In genomic region chr17:28204052-28204720, GRCm38 (mm10) we compare ENCODE assay signal across 10 mouse cellular contexts. TPM values are rescaled to one million over a fixed set of nuclear protein-coding genes. Genes with fewer than 3 reads are reported as not detected.
A peak's percentile ranks its signal among the peaks of the same experiment; 100 is the strongest.
DNase-seq lines count a peak whose midpoint lies in the region; ATAC-seq and TF ChIP-seq lines count a peak whose summit lies in the region.
"Had no signal": no experiment of that assay in that cellular context is flagged by ENCODE, and none has a peak within 500 bp of the region (broad histone marks: within the 10 kb centered on the region; RNA-seq: fewer than 3 reads in every experiment).

No protein-coding gene starts in this region.

- dilution Hi-C loops in CH12.LX (cut with MboI; ENCODE audit: extremely low pct_ligation_motif_present, extremely low pct_unique_long_range_greater_than_20kb, low sequenced_read_pairs) = no loop called here

- 0 out of 2 replicates have a peak, but pooled peaks cover 3% of the 10 kb centered on the region for H3K36me3 ChIP-seq in hindbrain, embryonic 11.5 days (ENCODE audit: control insufficient read depth, insufficient read depth, low read length)
- H3K36me3 ChIP-seq in hindbrain, embryonic 13.5 days = peaks cover 62% of the 10 kb centered on the region
- H3K36me3 ChIP-seq in CH12.LX (replicated peaks in 1 of 2; ENCODE audit: control insufficient read depth in 1 of 2, insufficient read depth in 1 of 2, low read length in 1 of 2) = peaks cover 24 to 34% of the 10 kb centered on the region in 2 experiments
- no peaks in the 10 kb centered on the region for H3K36me3 ChIP-seq in forebrain, embryonic 11.5 days (ENCODE audit: control insufficient read depth, insufficient read depth, low read length)
- peaks cover 12% of the 10 kb centered on the region; the same call in 1 of the 2 replicates for H3K36me3 ChIP-seq in liver, embryonic 13.5 days

- peak; percentile 33; the same call in 1 of the 2 replicates for ATAC-seq in hindbrain, embryonic 11.5 days (ENCODE audit: low FRiP score)
- no peak for ATAC-seq in hindbrain, embryonic 13.5 days (ENCODE audit: low FRiP score)
- ATAC-seq in forebrain, embryonic 11.5 days (replicated peaks; ENCODE audit: low FRiP score) = no peak; the same call in 1 of the 2 replicates
- no peak for ATAC-seq in liver, embryonic 13.5 days (ENCODE audit: low read depth)

- 39% methylated on average over 14 of the region's 14 CpGs for WGBS in hindbrain, embryonic 11.5 days
- WGBS in hindbrain, embryonic 13.5 days = 41% methylated on average over 14 of the region's 14 CpGs
- 37% methylated on average over 14 of the region's 14 CpGs for WGBS in bone marrow, adult 2 months
- 32% methylated on average over 14 of the region's 14 CpGs for WGBS in forebrain, embryonic 11.5 days
- 27% methylated on average over 14 of the region's 14 CpGs for WGBS in liver, embryonic 13.5 days (ENCODE audit: insufficient replicate concordance)

- in situ Hi-C loops in CH12.LX (cut with MboI; ENCODE audit: low pct_ligation_motif_present, low pct_unique_long_range_greater_than_20kb, low sequenced_read_pairs) = loop anchor here (25.0 kb wide), 1 partner anchor 308 kb away; the partner anchor contains the start of gene Fkbp5

- TF ChIP-seq CTCF in CH12.LX (conservative IDR thresholded peaks at IDR 0.05 in 1 of 2, IDR thresholded peaks at IDR 0.05 in 1 of 2; ENCODE audit: low read depth in 2 of 2, low read length in 2 of 2) = peak; percentile 76 to 86
- peak; percentile 99 for TF ChIP-seq CTCF in bone marrow, adult 2 months (IDR thresholded peaks at IDR 0.05; ENCODE audit: control insufficient read depth, insufficient read depth, low read length)

- TF ChIP-seq RAD21 in CH12.LX (IDR thresholded peaks at IDR 0.05; ENCODE audit: low read depth, low read length) = peak; percentile 73

- no peak for TF ChIP-seq POLR2A in CH12.LX (IDR thresholded peaks at IDR 0.05; ENCODE audit: low read depth, low read length)
- 0 out of 2 replicates have a peak, but pooled peaks have one; percentile 25 for TF ChIP-seq POLR2A in bone marrow, adult 2 months (IDR thresholded peaks at IDR 0.05; ENCODE audit: borderline replicate concordance, control insufficient read depth, low read depth, low read length)

- no peak for TF ChIP-seq EP300 in CH12.LX (IDR thresholded peaks at IDR 0.05; ENCODE audit: low read length)

- no peak overlapping the region for H3K4me3 ChIP-seq in hindbrain, embryonic 11.5 days (ENCODE audit: low read depth, low read length)
- no peak overlapping the region for H3K4me3 ChIP-seq in hindbrain, embryonic 13.5 days
- H3K4me3 ChIP-seq in CH12.LX (replicated peaks in 1 of 3; ENCODE audit: low read depth in 2 of 3, low read length in 2 of 3, poor library complexity in 1 of 3) = no peak overlapping the region
- no peak overlapping the region for H3K4me3 ChIP-seq in bone marrow, adult 2 months (replicated peaks; ENCODE audit: control insufficient read depth, low read depth, low read length)
- no peak overlapping the region for H3K4me3 ChIP-seq in forebrain, embryonic 11.5 days (ENCODE audit: low read depth, low read length)
- no peak overlapping the region for H3K4me3 ChIP-seq in liver, embryonic 13.5 days (replicated peaks)
- H3K4me3 ChIP-seq: embryonic facial prominence, embryonic 15.5 days; limb, embryonic 13.5 days had no signal

- no peaks in the 10 kb centered on the region for H3K9me3 ChIP-seq in hindbrain, embryonic 11.5 days (ENCODE audit: control insufficient read depth, low read length)
- H3K9me3 ChIP-seq in hindbrain, embryonic 13.5 days = no peaks in the 10 kb centered on the region
- no peaks in the 10 kb centered on the region for H3K9me3 ChIP-seq in CH12.LX (replicated peaks; ENCODE audit: low read length)
- H3K9me3 ChIP-seq in forebrain, embryonic 11.5 days (ENCODE audit: control insufficient read depth, low read length) = no peaks in the 10 kb centered on the region
- no peaks in the 10 kb centered on the region for H3K9me3 ChIP-seq in liver, embryonic 13.5 days (replicated peaks)
- H3K9me3 ChIP-seq: embryonic facial prominence, embryonic 15.5 days; limb, embryonic 13.5 days had no signal

- H3K79me2 ChIP-seq in CH12.LX (replicated peaks; ENCODE audit: control insufficient read depth, extremely low read depth, insufficient read depth, poor library complexity, severe bottlenecking) = peaks cover 11% of the 10 kb centered on the region

- no peak overlapping the region for H3K27ac ChIP-seq in hindbrain, embryonic 11.5 days (ENCODE audit: low read depth, low read length)
- no peak overlapping the region for H3K27ac ChIP-seq in hindbrain, embryonic 13.5 days
- peak overlapping the region; percentile 86; the same call in 1 of the 2 replicates for H3K27ac ChIP-seq in CH12.LX (ENCODE audit: insufficient read depth, low read depth)
- H3K27ac ChIP-seq in bone marrow, adult 2 months (ENCODE audit: control insufficient read depth, insufficient read depth, low read depth, low read length, poor library complexity) = no peak overlapping the region
- no peak overlapping the region for H3K27ac ChIP-seq in forebrain, embryonic 11.5 days (ENCODE audit: low read depth, low read length)
- no peak overlapping the region for H3K27ac ChIP-seq in liver, embryonic 13.5 days
- H3K27ac ChIP-seq: embryonic facial prominence, embryonic 15.5 days; limb, embryonic 13.5 days had no signal

- H3K27me3 ChIP-seq in hindbrain, embryonic 11.5 days (ENCODE audit: control insufficient read depth, insufficient read depth, low read length) = no peaks in the 10 kb centered on the region
- H3K27me3 ChIP-seq in hindbrain, embryonic 13.5 days = peaks cover 6% of the 10 kb centered on the region; the same call in 1 of the 2 replicates
- H3K27me3 ChIP-seq in CH12.LX (replicated peaks) = no peaks in the 10 kb centered on the region
- H3K27me3 ChIP-seq in forebrain, embryonic 11.5 days (ENCODE audit: control insufficient read depth, insufficient read depth, low read length) = no peaks in the 10 kb centered on the region
- H3K27me3 ChIP-seq in liver, embryonic 13.5 days = no peaks in the 10 kb centered on the region
- H3K27me3 ChIP-seq: embryonic facial prominence, embryonic 15.5 days; limb, embryonic 13.5 days had no signal

- no peak overlapping the region for H3K4me2 ChIP-seq in hindbrain, embryonic 11.5 days (replicated peaks; ENCODE audit: low read depth, low read length)
- no peak overlapping the region for H3K4me2 ChIP-seq in hindbrain, embryonic 13.5 days
- no peak overlapping the region for H3K4me2 ChIP-seq in CH12.LX (ENCODE audit: insufficient read depth, low read depth, poor library complexity, severe bottlenecking)
- H3K4me2 ChIP-seq in forebrain, embryonic 11.5 days (ENCODE audit: low read depth, low read length, severe bottlenecking) = no peak overlapping the region
- H3K4me2 ChIP-seq in liver, embryonic 13.5 days = no peak overlapping the region
- H3K4me2 ChIP-seq: embryonic facial prominence, embryonic 15.5 days; limb, embryonic 13.5 days had no signal

- H3K9ac ChIP-seq in hindbrain, embryonic 11.5 days (ENCODE audit: low read depth, low read length) = no peak overlapping the region
- no peak overlapping the region for H3K9ac ChIP-seq in hindbrain, embryonic 13.5 days
- H3K9ac ChIP-seq in CH12.LX (ENCODE audit: insufficient read depth, low read depth) = no peak overlapping the region
- H3K9ac ChIP-seq in forebrain, embryonic 11.5 days (ENCODE audit: low read length) = no peak overlapping the region
- H3K9ac ChIP-seq in liver, embryonic 13.5 days = no peak overlapping the region
- H3K9ac ChIP-seq: embryonic facial prominence, embryonic 15.5 days; limb, embryonic 13.5 days had no signal

- H3K4me1 ChIP-seq in hindbrain, embryonic 11.5 days (replicated peaks; ENCODE audit: control insufficient read depth, insufficient read depth, low read length) = 0 out of 2 replicates have a peak, but pooled peaks cover 2% of the 10 kb centered on the region
- peaks cover 12% of the 10 kb centered on the region for H3K4me1 ChIP-seq in hindbrain, embryonic 13.5 days (replicated peaks)
- peaks cover 25 to 37% of the 10 kb centered on the region in 2 experiments for H3K4me1 ChIP-seq in CH12.LX (ENCODE audit: control insufficient read depth in 1 of 2, insufficient read depth in 2 of 2)
- H3K4me1 ChIP-seq in bone marrow, adult 2 months (ENCODE audit: control insufficient read depth, insufficient read depth, low read length) = peaks cover 4% of the 10 kb centered on the region
- no peaks in the 10 kb centered on the region for H3K4me1 ChIP-seq in forebrain, embryonic 11.5 days (replicated peaks; ENCODE audit: control insufficient read depth, insufficient read depth, low read length)
- peaks cover 33% of the 10 kb centered on the region for H3K4me1 ChIP-seq in liver, embryonic 13.5 days (replicated peaks)

- DNase-seq in hindbrain, embryonic 11.5 days (ENCODE audit: low spot score) = peak; percentile 76
- DNase-seq in CH12.LX (ENCODE audit: extremely low read depth) = peak; percentile 82
- DNase-seq in forebrain, embryonic 11.5 days (ENCODE audit: low spot score) = peak; percentile 74
- peak; percentile 23 for DNase-seq in liver, embryonic 13.5 days
- peak; percentile 75 for DNase-seq in retina, embryonic 14.5 days (ENCODE audit: low spot score)
- DNase-seq in thymus, postnatal 36 days = peak; percentile 74 to 79

RNA-seq across cellular contexts. Expression of gene Def6, which starts 3.4 kb away (rescaled TPM):
- polyA plus RNA-seq in hindbrain, embryonic 11.5 days (2014; fragmentation: Nextera tagmentation; extraction: Ambion mirVana) = 1.8 and 2.9 TPM in 2 replicates
- polyA plus RNA-seq in hindbrain, embryonic 13.5 days (2015; fragmentation: Nextera tagmentation; extraction: Ambion mirVana) = 5.8 and 6.6 TPM in 2 replicates
- 56.9 and 81.8 TPM in 2 replicates for total RNA-seq in CH12.LX (2012; rRNA removed)
- total RNA-seq in CH12.LX (2014; rRNA removed) = 31.3 and 33.3 TPM in 2 replicates
- 53.6 and 57.4 TPM in 2 replicates for polyA plus RNA-seq in CH12.LX (2012; ENCODE audit: insufficient read length, low read depth)
- polyA plus RNA-seq in bone marrow, adult 2 months (2011; ENCODE audit: insufficient read depth, insufficient read length, low replicate concordance, missing spikeins) = 41.3 and 45.4 TPM in 2 replicates
- 2.2 and 2.5 TPM in 2 replicates for polyA plus RNA-seq in forebrain, embryonic 11.5 days (2014; fragmentation: Nextera tagmentation; extraction: Ambion mirVana)
- polyA plus RNA-seq in liver, embryonic 13.5 days (2015; fragmentation: Nextera tagmentation; extraction: Ambion mirVana) = 14.6 and 14.8 TPM in 2 replicates

RNA-seq across cellular contexts. Expression of gene Zfp523, which starts 27.3 kb away (rescaled TPM):
- 27.6 and 29.5 TPM in 2 replicates for polyA plus RNA-seq in hindbrain, embryonic 11.5 days (2014; fragmentation: Nextera tagmentation; extraction: Ambion mirVana)
- polyA plus RNA-seq in hindbrain, embryonic 13.5 days (2015; fragmentation: Nextera tagmentation; extraction: Ambion mirVana) = 40.2 and 41.6 TPM in 2 replicates
- total RNA-seq in CH12.LX (2012; rRNA removed) = 7.6 and 14.7 TPM in 2 replicates
- total RNA-seq in CH12.LX (2014; rRNA removed) = 2.5 and 3.7 TPM in 2 replicates
- polyA plus RNA-seq in CH12.LX (2012; ENCODE audit: insufficient read length, low read depth) = 10.1 and 12.5 TPM in 2 replicates
- polyA plus RNA-seq in bone marrow, adult 2 months (2011; ENCODE audit: insufficient read depth, insufficient read length, low replicate concordance, missing spikeins) = 4.3 and 11.8 TPM in 2 replicates
- polyA plus RNA-seq in forebrain, embryonic 11.5 days (2014; fragmentation: Nextera tagmentation; extraction: Ambion mirVana) = 37.8 and 40.2 TPM in 2 replicates
- polyA plus RNA-seq in liver, embryonic 13.5 days (2015; fragmentation: Nextera tagmentation; extraction: Ambion mirVana) = 5.6 and 5.9 TPM in 2 replicates

RNA-seq across cellular contexts. Expression of gene Ppard, which starts 28.3 kb away (rescaled TPM):
- polyA plus RNA-seq in hindbrain, embryonic 11.5 days (2014; fragmentation: Nextera tagmentation; extraction: Ambion mirVana) = 1.7 and 3.5 TPM in 2 replicates
- 1.5 and 2.1 TPM in 2 replicates for polyA plus RNA-seq in hindbrain, embryonic 13.5 days (2015; fragmentation: Nextera tagmentation; extraction: Ambion mirVana)
- total RNA-seq in CH12.LX (2012; rRNA removed) (4.1 and 7.3 TPM in 2 replicates), CH12.LX (2014; rRNA removed) (1.8 and 2.9 TPM in 2 replicates)
- 12.7 and 15.5 TPM in 2 replicates for polyA plus RNA-seq in CH12.LX (2012; ENCODE audit: insufficient read length, low read depth)
- 4.4 and 13.2 TPM in 2 replicates for polyA plus RNA-seq in bone marrow, adult 2 months (2011; ENCODE audit: insufficient read depth, insufficient read length, low replicate concordance, missing spikeins)
- 1.4 and 1.7 TPM in 2 replicates for polyA plus RNA-seq in forebrain, embryonic 11.5 days (2014; fragmentation: Nextera tagmentation; extraction: Ambion mirVana)
- 1.3 and 1.4 TPM in 2 replicates for polyA plus RNA-seq in liver, embryonic 13.5 days (2015; fragmentation: Nextera tagmentation; extraction: Ambion mirVana)

Comparison
In these comparisons a context has a peak if more than half of its experiments do, and no peak if none do; other contexts are left out.
1. DNase-seq: peak in every context shown above with its lines; median percentile 82 in CH12.LX; 76 in thymus, postnatal 36 days; 76 in hindbrain, embryonic 11.5 days; 75 in retina, embryonic 14.5 days; 74 in forebrain, embryonic 11.5 days; 23 in liver, embryonic 13.5 days.